Mouse (Mus musculus): ENCODE data around the gene Acox1. TPM values are rescaled to one million over a fixed set of nuclear protein-coding genes. Genes with fewer than 3 reads are reported as not detected.

Gene Acox1
- total and polyA plus RNA-seq, 3 experiments = 16.1 to 16.8 TPM; not detected in 1

- TF ChIP-seq ZC3H11A (IDR thresholded peaks at IDR 0.05; ENCODE audit: low read depth, low read length) (no peak), EP300 (IDR thresholded peaks at IDR 0.05; ENCODE audit: low read depth in 1 of 2, low read length in 2 of 2) (0 out of 4 replicates have a peak, but pooled peaks of 1 of the 2 experiments have one; percentile 7), POLR2AphosphoS2 (IDR thresholded peaks at IDR 0.05; ENCODE audit: low read length) (peak; percentile 54; the same call in 1 of the 2 replicates)
Measured at GRCm38 (mm10) chr11:116167884-116168439, 30.9 kb downstream of the Acox1 start, which contains the start of gene Fbf1 (continued).

- no peaks in the 10 kb centered on the region for H3K9me3 ChIP-seq (replicated peaks; ENCODE audit: insufficient read depth, low read length)
- H3K9ac ChIP-seq (ENCODE audit: control insufficient read depth, low read depth, low read length, poor library complexity, severe bottlenecking) = peak overlapping the region; percentile 78
- peaks cover 0 to 7% of the 10 kb centered on the region in 2 experiments; a peak in 2 of 4 replicates for H3K4me1 ChIP-seq (ENCODE audit: control insufficient read depth in 1 of 2, insufficient read depth in 2 of 2, low read length in 2 of 2)
- H3K27me3 ChIP-seq (ENCODE audit: control insufficient read depth in 1 of 2, insufficient read depth in 2 of 2, low read length in 2 of 2) = no peaks in the 10 kb centered on the region
- DNase-seq (ENCODE audit: low read depth, low spot score) = no peak
- peaks cover 0 to 11% of the 10 kb centered on the region in 2 experiments; a peak in 2 of 4 replicates for H3K36me3 ChIP-seq (ENCODE audit: control insufficient read depth in 1 of 2, insufficient read depth in 2 of 2, low read length in 2 of 2)
- H3K27ac ChIP-seq (ENCODE audit: control insufficient read depth, low read depth, low read length) = peak overlapping the region; percentile 35
- H3K79me2 ChIP-seq (ENCODE audit: control insufficient read depth, insufficient read depth, low read length, poor library complexity) = peaks cover 7% of the 10 kb centered on the region; the same call in 1 of the 2 replicates
- TF ChIP-seq BHLHE40 (IDR thresholded peaks at IDR 0.05; ENCODE audit: borderline replicate concordance, low read depth, low read length) (peak; percentile 71; the same call in 1 of the 2 replicates), NRF1 (IDR thresholded peaks at IDR 0.05; ENCODE audit: insufficient read depth, low read depth, low read length, poor library complexity, severe bottlenecking) (no peak), ZNF384 (IDR thresholded peaks at IDR 0.05; ENCODE audit: low read depth, low read length) (no peak), ZMIZ1 (IDR thresholded peaks at IDR 0.05; ENCODE audit: low read depth, low read length) (no peak), RCOR1 (IDR thresholded peaks at IDR 0.05; ENCODE audit: low read depth, low read length) (no peak), ETS1 (IDR thresholded peaks at IDR 0.05; ENCODE audit: low read depth, low read length) (no peak), CHD1 (IDR thresholded peaks at IDR 0.05; ENCODE audit: low read depth, low read length) (no peak), EP300 (IDR thresholded peaks at IDR 0.05; ENCODE audit: low read depth in 1 of 2, low read length in 2 of 2) (peak in 1 of 2 experiments; percentile 5; a peak in 1 of 4 replicates)
- peak overlapping the region; percentile 75 to 77 for H3K4me3 ChIP-seq (ENCODE audit: control insufficient read depth in 1 of 2, insufficient read depth in 1 of 2, low read depth in 2 of 2, low read length in 2 of 2)
Measured at GRCm38 (mm10) chr11:116167232-116167631, 31.6 kb downstream of the Acox1 start.

GRCm38 (mm10) chr11:116163002-116163401 lies 35.8 kb downstream of the Acox1 start:
- Histone ChIP-seq H3K27ac (ENCODE audit: control insufficient read depth, low read depth, low read length) (no peak overlapping the region), H3K79me2 (ENCODE audit: control insufficient read depth, insufficient read depth, low read length, poor library complexity) (peaks cover 7% of the 10 kb centered on the region; the same call in 1 of the 2 replicates), H3K9ac (ENCODE audit: control insufficient read depth, low read depth, low read length, poor library complexity, severe bottlenecking) (no peak overlapping the region), H3K27me3 (ENCODE audit: control insufficient read depth in 1 of 2, insufficient read depth in 2 of 2, low read length in 2 of 2) (no peaks in the 10 kb centered on the region), H3K9me3 (replicated peaks; ENCODE audit: insufficient read depth, low read length) (no peaks in the 10 kb centered on the region), H3K4me3 (ENCODE audit: control insufficient read depth in 1 of 2, insufficient read depth in 1 of 2, low read depth in 2 of 2, low read length in 2 of 2) (no peak overlapping the region), H3K4me1 (ENCODE audit: control insufficient read depth in 1 of 2, insufficient read depth in 2 of 2, low read length in 2 of 2) (peaks cover 0 to 7% of the 10 kb centered on the region in 2 experiments; a peak in 2 of 4 replicates), H3K36me3 (ENCODE audit: control insufficient read depth in 1 of 2, insufficient read depth in 2 of 2, low read length in 2 of 2) (peaks cover 0 to 7% of the 10 kb centered on the region in 2 experiments; a peak in 2 of 4 replicates)
- TF ChIP-seq NRF1 (IDR thresholded peaks at IDR 0.05; ENCODE audit: insufficient read depth, low read depth, low read length, poor library complexity, severe bottlenecking) = no peak
- no peak for TF ChIP-seq BHLHE40 (IDR thresholded peaks at IDR 0.05; ENCODE audit: borderline replicate concordance, low read depth, low read length)
- no peak for TF ChIP-seq SMC3 (IDR thresholded peaks at IDR 0.05; ENCODE audit: low read depth, low read length)
- no peak for DNase-seq (ENCODE audit: low read depth, low spot score)
